8 mouse cellular contexts compared by ENCODE assay signal in the genomic region with DNA sequence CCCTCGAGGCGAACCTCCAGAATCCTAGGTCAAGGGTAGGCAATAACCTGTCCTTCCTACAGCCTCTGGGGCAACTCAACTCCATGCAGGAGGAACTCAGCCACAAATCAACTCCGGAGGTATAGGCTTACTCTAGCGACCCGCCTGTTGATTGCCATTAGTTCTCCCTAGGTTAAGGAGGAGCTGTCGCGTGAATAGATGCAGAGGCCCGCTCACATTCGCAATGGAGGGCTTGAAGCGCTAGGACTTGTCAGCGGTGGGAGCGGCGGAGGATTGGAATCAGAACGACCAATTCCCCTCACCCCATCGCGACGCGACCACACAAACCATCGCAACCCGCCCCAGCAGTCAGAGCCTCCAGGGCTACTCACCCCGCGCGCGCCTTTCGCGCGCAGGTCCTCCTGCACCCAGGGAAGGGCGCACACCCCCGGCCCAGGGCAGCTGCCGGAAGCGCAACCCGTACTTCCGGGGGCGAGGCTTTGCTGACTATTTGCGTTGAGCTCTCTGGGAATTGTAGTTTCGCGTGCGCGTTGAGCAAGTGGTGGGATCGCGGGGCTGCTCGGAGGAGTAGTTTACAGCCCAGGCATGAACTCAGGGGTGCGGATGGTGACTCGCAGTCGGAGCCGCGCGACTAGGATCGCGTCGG. TPM values are rescaled to one million over a fixed set of nuclear protein-coding genes. Genes with fewer than 3 reads are reported as not detected.
DNase-seq lines count a peak whose midpoint lies in the region; ATAC-seq lines count a peak whose summit lies in the region.

A gene (minus strand): TSS at position 464 of the 646 bp plus-strand sequence.
A gene (plus strand): TSS at position 514 of the 646 bp plus-strand sequence.

- no peaks in the 10 kb centered on the region for H3K27me3 ChIP-seq in embryonic facial prominence, embryonic 13.5 days
- H3K27me3 ChIP-seq in limb, embryonic 11.5 days (ENCODE audit: control insufficient read depth, insufficient read depth, low read length): no peaks in the 10 kb centered on the region
- H3K27me3 ChIP-seq in midbrain, embryonic 13.5 days: no peaks in the 10 kb centered on the region

- no peaks in the 10 kb centered on the region for H3K9me3 ChIP-seq in embryonic facial prominence, embryonic 13.5 days
- H3K9me3 ChIP-seq in limb, embryonic 11.5 days (ENCODE audit: control insufficient read depth, low read length): no peaks in the 10 kb centered on the region
- H3K9me3 ChIP-seq in midbrain, embryonic 13.5 days: no peaks in the 10 kb centered on the region

- peak within 1 kb of the TSS; percentile 70 for H3K4me3 ChIP-seq in embryonic facial prominence, embryonic 13.5 days
- H3K4me3 ChIP-seq in limb, embryonic 11.5 days (ENCODE audit: low read depth, low read length): peak within 1 kb of the TSS; percentile 59
- H3K4me3 ChIP-seq in midbrain, embryonic 13.5 days (replicated peaks): peak within 1 kb of the TSS; percentile 71

- WGBS in embryonic facial prominence, embryonic 13.5 days: 2% methylated on average over 51 of the region's 51 CpGs
- 2% methylated on average over 51 of the region's 51 CpGs for WGBS in limb, embryonic 11.5 days
- 2% methylated on average over 51 of the region's 51 CpGs for WGBS in midbrain, embryonic 13.5 days

- DNase-seq in 416B (ENCODE audit: low read depth): peak; percentile 90
- DNase-seq in adrenal gland, postnatal 4 days (ENCODE audit: low spot score in 2 of 2): peak; percentile 60 to 72
- peak; percentile 91 to 92 for DNase-seq in heart, adult 18-20 months
- DNase-seq in kidney, adult 18-20 months: peak; percentile 85
- DNase-seq in limb, embryonic 11.5 days (ENCODE audit: low spot score): peak; percentile 93
- DNase-seq in spleen, adult 12 weeks (ENCODE audit: low spot score): peak; percentile 60

- peaks cover 50% of the 10 kb centered on the region for H3K36me3 ChIP-seq in embryonic facial prominence, embryonic 13.5 days
- peaks cover 13% of the 10 kb centered on the region; the same call in 1 of the 2 replicates for H3K36me3 ChIP-seq in limb, embryonic 11.5 days (ENCODE audit: control insufficient read depth, insufficient read depth, low read length)
- H3K36me3 ChIP-seq in midbrain, embryonic 13.5 days: peaks cover 38% of the 10 kb centered on the region

- H3K27ac ChIP-seq in embryonic facial prominence, embryonic 13.5 days: peak within 1 kb of the TSS; percentile 96
- H3K27ac ChIP-seq in limb, embryonic 11.5 days (replicated peaks; ENCODE audit: low read depth, low read length): peak within 1 kb of the TSS; percentile 74
- H3K27ac ChIP-seq in midbrain, embryonic 13.5 days: peak within 1 kb of the TSS; percentile 71

- H3K4me2 ChIP-seq in embryonic facial prominence, embryonic 13.5 days: peak within 1 kb of the TSS; percentile 92
- H3K4me2 ChIP-seq in limb, embryonic 11.5 days (ENCODE audit: low read depth, severe bottlenecking): peak within 1 kb of the TSS; percentile 82
- H3K4me2 ChIP-seq in midbrain, embryonic 13.5 days (replicated peaks): peak within 1 kb of the TSS; percentile 88

- peaks cover 19% of the 10 kb centered on the region for H3K4me1 ChIP-seq in embryonic facial prominence, embryonic 13.5 days
- H3K4me1 ChIP-seq in limb, embryonic 11.5 days (ENCODE audit: control insufficient read depth, insufficient read depth, low read length): peaks cover 9% of the 10 kb centered on the region; the same call in 1 of the 2 replicates
- peaks cover 17% of the 10 kb centered on the region for H3K4me1 ChIP-seq in midbrain, embryonic 13.5 days (replicated peaks)

- H3K9ac ChIP-seq in embryonic facial prominence, embryonic 13.5 days: peak within 1 kb of the TSS; percentile 87
- peak within 1 kb of the TSS; percentile 70 for H3K9ac ChIP-seq in limb, embryonic 11.5 days (ENCODE audit: low read length)
- H3K9ac ChIP-seq in midbrain, embryonic 13.5 days (replicated peaks): peak within 1 kb of the TSS; percentile 77

- ATAC-seq in embryonic facial prominence, embryonic 13.5 days (ENCODE audit: insufficient number of reproducible peaks, insufficient read depth, low FRiP score, low TSS enrichment, low read depth): peak; percentile 84
- peak; percentile 80 for ATAC-seq in limb, embryonic 11.5 days (ENCODE audit: insufficient number of reproducible peaks, low FRiP score, low TSS enrichment, low read depth)
- ATAC-seq in midbrain, embryonic 13.5 days: peak; percentile 92

RNA-seq across cellular contexts. Expression of the first gene that starts in this region (rescaled TPM):
- 100 to 1,000 TPM; 110 to 119 TPM for total RNA-seq in adrenal gland, postnatal 4 days (2021)
- polyA plus RNA-seq in embryonic facial prominence, embryonic 13.5 days (2015; fragmentation: Nextera tagmentation; extraction: Ambion mirVana): 60.9 and 69.9 TPM in 2 replicates
- 100 to 1,000 TPM; 104 to 108 TPM for total RNA-seq in heart, adult 18-20 months (2021)
- 62.7 and 66.8 TPM in 2 replicates for polyA plus RNA-seq in limb, embryonic 11.5 days (2014; fragmentation: Nextera tagmentation; extraction: Ambion mirVana)
- 73.1 and 74.1 TPM in 2 replicates for polyA plus RNA-seq in midbrain, embryonic 13.5 days (2015; fragmentation: Nextera tagmentation; extraction: Ambion mirVana)

RNA-seq across cellular contexts. Expression of the second gene that starts in this region (rescaled TPM):
- total RNA-seq in adrenal gland, postnatal 4 days (2021): 10 to 100 TPM; 13.3 to 13.8 TPM
- 24.2 TPM in 2 replicates for polyA plus RNA-seq in embryonic facial prominence, embryonic 13.5 days (2015; fragmentation: Nextera tagmentation; extraction: Ambion mirVana)
- 1 to 10 TPM; 2.6 to 3.1 TPM for total RNA-seq in heart, adult 18-20 months (2021)
- 19.5 and 23.2 TPM in 2 replicates for polyA plus RNA-seq in limb, embryonic 11.5 days (2014; fragmentation: Nextera tagmentation; extraction: Ambion mirVana)
- polyA plus RNA-seq in midbrain, embryonic 13.5 days (2015; fragmentation: Nextera tagmentation; extraction: Ambion mirVana): 10.0 and 10.8 TPM in 2 replicates

Comparison
In these comparisons a context has a peak if more than half of its experiments do, and no peak if none do; other contexts are left out.
1. Peak in every context shown above with its lines: DNase-seq, ATAC-seq, H3K4me3 ChIP-seq and H3K27ac ChIP-seq.